Mouse (Mus musculus): ENCODE data around the gene Fam162a. TPM values are rescaled to one million over a fixed set of nuclear protein-coding genes. Genes with fewer than 3 reads are reported as not detected.
"Not testable (repeated sequence)": the region's sequence is repeated elsewhere in the genome, so short reads cannot be mapped to it uniquely, and the experiment has no call there.

Gene Fam162a
- 136 and 143 TPM in 2 replicates for total RNA-seq (2014; fragmentation: Nextera tagmentation)
- total RNA-seq (2017), result 266 and 272 TPM in 2 replicates
- 262 and 411 TPM in 2 replicates for polyA plus RNA-seq (2012)

DNA sequence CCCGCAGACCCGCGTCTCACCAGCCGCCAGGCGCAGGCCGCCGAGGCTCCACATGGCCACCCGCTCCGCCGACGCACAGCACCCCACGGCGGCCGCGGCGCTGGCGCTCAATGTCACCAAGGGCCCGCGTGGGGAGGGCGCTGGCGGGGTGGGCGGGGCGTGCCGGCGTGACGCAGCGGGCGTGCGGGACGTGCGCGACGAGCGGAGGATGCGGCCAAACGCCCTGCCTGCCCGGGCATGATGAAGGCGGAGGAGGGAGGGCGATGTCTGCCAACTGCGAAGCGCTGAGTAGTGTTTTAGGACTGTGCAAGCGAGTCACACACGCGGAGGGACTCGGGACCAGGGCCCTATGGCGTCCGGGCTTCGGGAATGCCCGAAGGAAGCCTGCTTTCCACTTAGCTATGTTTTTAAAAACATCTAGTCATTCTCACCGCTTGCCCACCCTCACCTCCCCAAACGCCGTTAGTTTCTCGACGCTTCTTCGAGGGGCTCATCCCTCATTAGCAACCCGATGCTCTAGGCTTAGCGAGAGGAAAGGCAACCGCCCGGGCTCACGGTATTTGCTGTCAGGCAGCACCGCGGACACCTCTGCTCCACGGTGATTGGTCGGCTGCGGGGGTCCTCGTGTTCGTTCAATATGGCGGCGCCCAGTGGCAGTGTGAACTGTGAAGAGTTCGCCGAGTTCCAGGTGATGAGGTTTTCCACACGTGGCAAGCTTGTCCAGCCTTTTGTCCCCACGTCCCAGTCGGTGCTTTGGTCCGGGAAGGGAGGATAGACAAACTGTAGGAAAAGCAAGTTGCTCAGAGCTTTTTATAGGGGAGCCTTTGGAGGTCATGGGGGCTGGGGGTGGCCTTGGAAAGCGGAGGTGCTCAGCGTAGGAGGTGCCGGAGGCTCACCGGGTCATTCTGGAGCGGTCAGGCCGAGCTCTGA lies at the start of gene Fam162a, which contains the start of gene Ccdc58:
Fam162a (minus strand) TSS at position 145 of the 930 bp plus-strand sequence.
Ccdc58 (plus strand) TSS at position 236 of the 930 bp plus-strand sequence.
- Histone ChIP-seq H3K4me1 (ENCODE audit: insufficient read depth, low read depth, low read length) (peaks cover 47% of the 10 kb centered on the region), H3K36me3 (replicated peaks) (peaks cover 60% of the 10 kb centered on the region), H3K27me3 (ENCODE audit: insufficient read depth, low read length) (no peaks in the 10 kb centered on the region), H3K9me3 (replicated peaks) (no peaks in the 10 kb centered on the region), H3K4me3 (ENCODE audit: low read depth, low read length) (peak within 1 kb of the TSS; percentile 85)
- TF ChIP-seq GATA1 (IDR thresholded peaks at IDR 0.05; ENCODE audit: borderline replicate concordance, low read length), result no peak
- peak; percentile 17; the same call in 1 of the 2 replicates for TF ChIP-seq POLR2AphosphoS5 (IDR thresholded peaks at IDR 0.05; ENCODE audit: insufficient replicate concordance, low read depth, low read length)
- no peak for TF ChIP-seq GATA2 (IDR thresholded peaks at IDR 0.05; ENCODE audit: borderline replicate concordance, low read depth, low read length)
- DNase-seq (ENCODE audit: low spot score) (peak; percentile 85), ATAC-seq (ENCODE audit: extremely low read depth, insufficient number of reproducible peaks, low FRiP score, poor library complexity, severe bottlenecking) (peak; percentile 82)

DNA sequence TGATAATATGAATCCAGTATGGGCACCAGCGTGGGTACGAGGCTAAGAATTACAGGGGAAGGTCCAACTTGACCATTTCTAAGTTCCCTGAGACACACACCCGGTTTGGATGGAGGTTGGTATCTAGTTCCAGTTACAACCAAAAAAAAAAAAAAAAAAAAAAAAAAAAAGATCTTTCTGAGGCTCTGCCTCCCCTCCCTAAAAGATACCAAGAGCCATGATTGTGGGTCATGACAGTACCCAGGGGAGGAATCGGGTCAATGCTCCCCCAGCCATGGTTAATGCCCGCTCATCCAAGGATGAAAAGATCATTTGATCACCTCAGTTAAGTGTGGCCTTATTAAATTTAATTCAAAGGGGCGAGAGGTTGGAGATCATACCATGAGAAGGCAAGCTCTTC lies 44.4 kb upstream of the Fam162a start:
- ATAC-seq (ENCODE audit: extremely low read depth, insufficient number of reproducible peaks, low FRiP score, poor library complexity, severe bottlenecking); H3K27me3 ChIP-seq (ENCODE audit: insufficient read depth, low read length); DNase-seq (ENCODE audit: low spot score); H3K4me1 ChIP-seq (ENCODE audit: insufficient read depth, low read depth, low read length); H3K36me3 ChIP-seq (replicated peaks); H3K9me3 ChIP-seq (replicated peaks); H3K4me3 ChIP-seq (ENCODE audit: low read depth, low read length): not testable (repeated sequence)

DNA sequence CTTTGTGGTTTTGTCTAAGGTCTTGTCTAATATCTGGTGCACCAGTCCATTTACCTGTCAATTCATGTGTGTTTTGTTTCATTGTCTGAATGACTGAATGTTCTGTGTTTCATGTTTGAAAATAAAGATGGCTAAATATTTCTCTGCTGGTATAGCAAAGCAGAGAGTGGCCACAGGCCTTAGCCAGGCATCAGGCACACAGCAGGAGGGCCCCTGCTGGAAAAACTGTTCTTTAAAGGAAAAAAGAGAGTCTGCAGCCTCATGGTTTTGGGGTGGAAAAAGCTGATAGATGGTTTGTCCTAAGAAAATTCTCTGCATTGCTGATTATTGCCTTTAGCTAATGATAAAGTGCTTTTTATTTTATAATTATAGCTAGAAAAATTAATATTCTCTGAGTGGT lies 40.1 kb upstream of the Fam162a start:
- ATAC-seq (ENCODE audit: extremely low read depth, insufficient number of reproducible peaks, low FRiP score, poor library complexity, severe bottlenecking); H3K4me1 ChIP-seq (ENCODE audit: insufficient read depth, low read depth, low read length); DNase-seq (ENCODE audit: low spot score); H3K27me3 ChIP-seq (ENCODE audit: insufficient read depth, low read length); H3K36me3 ChIP-seq (replicated peaks); H3K9me3 ChIP-seq (replicated peaks); H3K4me3 ChIP-seq (ENCODE audit: low read depth, low read length): not testable (repeated sequence)

DNA sequence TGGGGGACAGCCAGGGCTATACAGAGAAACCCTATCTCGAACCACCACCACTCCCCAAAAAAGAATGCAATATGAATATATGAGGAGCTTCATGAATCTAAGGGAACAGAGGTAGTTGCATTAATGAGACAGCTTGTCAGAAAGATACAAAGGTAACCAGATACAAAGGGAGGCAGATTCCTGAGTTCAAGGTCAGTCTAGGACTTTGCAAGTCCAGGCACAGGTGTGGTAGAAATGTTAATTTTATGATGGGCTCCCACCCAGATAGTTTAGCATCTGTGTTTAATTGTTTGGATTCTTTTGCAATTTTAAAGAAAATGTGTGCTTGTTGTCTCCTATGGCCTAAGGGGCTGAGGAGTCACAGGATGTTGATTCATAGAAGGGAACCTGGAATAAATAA lies 30.8 kb upstream of the Fam162a start:
- ATAC-seq (ENCODE audit: extremely low read depth, insufficient number of reproducible peaks, low FRiP score, poor library complexity, severe bottlenecking) (no peak), DNase-seq (ENCODE audit: low spot score) (no peak)
- Histone ChIP-seq H3K9me3 (replicated peaks) (no peaks in the 10 kb centered on the region), H3K4me1 (ENCODE audit: insufficient read depth, low read depth, low read length) (no peaks in the 10 kb centered on the region), H3K4me3 (ENCODE audit: low read depth, low read length) (no peak overlapping the region), H3K27me3 (ENCODE audit: insufficient read depth, low read length) (no peaks in the 10 kb centered on the region), H3K36me3 (replicated peaks) (no peaks in the 10 kb centered on the region)
- no peak for TF ChIP-seq GATA2 (IDR thresholded peaks at IDR 0.05; ENCODE audit: borderline replicate concordance, low read depth, low read length)
- TF ChIP-seq CTCF (IDR thresholded peaks at IDR 0.05; ENCODE audit: low read depth, low read length), result no peak
- TF ChIP-seq TAL1 (conservative IDR thresholded peaks at IDR 0.05; ENCODE audit: low read depth, low read length), result no peak
- TF ChIP-seq POLR2AphosphoS5 (IDR thresholded peaks at IDR 0.05; ENCODE audit: insufficient replicate concordance, low read depth, low read length), result no peak
- TF ChIP-seq GATA1 (IDR thresholded peaks at IDR 0.05; ENCODE audit: borderline replicate concordance, low read length), result no peak

DNA sequence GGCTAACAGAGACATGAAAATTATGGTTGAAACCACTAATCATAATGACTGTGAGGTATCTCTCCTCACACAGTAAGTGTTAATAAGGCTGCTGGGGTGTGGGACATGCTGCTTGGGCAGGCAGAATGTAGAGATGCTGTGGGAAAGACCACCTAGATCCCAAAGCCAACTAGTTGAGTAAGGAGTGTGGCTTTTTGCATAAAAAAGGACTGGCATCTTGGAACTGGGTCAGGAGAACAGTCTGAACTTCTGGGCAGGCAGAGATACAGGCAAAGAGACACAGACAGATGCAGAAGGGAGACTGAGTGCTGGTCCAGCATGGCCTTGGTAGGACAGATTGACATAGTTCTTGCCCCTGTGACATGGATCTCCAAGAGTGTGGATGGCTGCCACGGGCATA lies 30.1 kb upstream of the Fam162a start:
- H3K9me3 ChIP-seq (replicated peaks), result no peaks in the 10 kb centered on the region
- DNase-seq (ENCODE audit: low spot score) (no peak), ATAC-seq (ENCODE audit: extremely low read depth, insufficient number of reproducible peaks, low FRiP score, poor library complexity, severe bottlenecking) (no peak)
- no peaks in the 10 kb centered on the region for H3K27me3 ChIP-seq (ENCODE audit: insufficient read depth, low read length)
- H3K36me3 ChIP-seq (replicated peaks), result peaks cover 5% of the 10 kb centered on the region
- H3K4me3 ChIP-seq (ENCODE audit: low read depth, low read length), result no peak overlapping the region
- H3K4me1 ChIP-seq (ENCODE audit: insufficient read depth, low read depth, low read length), result no peaks in the 10 kb centered on the region
- no peak for TF ChIP-seq GATA2 (IDR thresholded peaks at IDR 0.05; ENCODE audit: borderline replicate concordance, low read depth, low read length)

DNA sequence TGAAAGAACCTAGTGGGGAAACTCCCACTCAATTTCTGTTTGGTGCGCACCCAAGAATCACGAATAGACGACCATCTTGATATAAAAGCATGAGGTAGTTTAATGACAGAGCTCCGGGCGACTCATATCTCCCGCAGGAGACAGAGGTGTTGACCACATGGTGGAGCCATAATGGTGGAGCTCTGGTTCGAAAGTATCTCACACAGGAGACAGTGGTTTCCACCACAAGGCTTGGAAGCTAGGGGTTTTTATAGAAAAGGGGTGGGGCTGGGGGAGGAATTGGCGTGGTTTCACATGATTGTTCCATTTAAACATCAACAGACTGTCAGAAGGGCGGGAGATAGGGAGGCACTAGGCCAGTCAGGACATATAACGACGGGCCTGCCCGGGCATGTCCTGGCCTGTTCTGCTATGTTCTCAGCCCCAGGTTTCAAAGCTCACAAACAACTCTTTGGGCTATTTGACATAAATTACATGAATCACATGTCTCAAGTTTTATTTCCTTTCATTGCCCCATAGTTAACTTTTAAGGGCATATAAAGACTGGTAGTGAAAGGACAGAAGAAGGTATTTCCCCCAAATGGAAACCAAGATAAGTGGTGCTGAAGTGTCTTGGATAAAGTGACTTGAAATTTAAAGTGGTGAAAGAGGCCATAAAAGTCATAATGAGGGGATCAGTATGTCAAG lies 26.6 kb upstream of the Fam162a start:
- DNase-seq (ENCODE audit: low spot score); H3K4me3 ChIP-seq (ENCODE audit: low read depth, low read length); ATAC-seq (ENCODE audit: extremely low read depth, insufficient number of reproducible peaks, low FRiP score, poor library complexity, severe bottlenecking); H3K4me1 ChIP-seq (ENCODE audit: insufficient read depth, low read depth, low read length); H3K9me3 ChIP-seq (replicated peaks); H3K27me3 ChIP-seq (ENCODE audit: insufficient read depth, low read length): not testable (repeated sequence)
- H3K36me3 ChIP-seq (replicated peaks), result peaks cover 14% of the 10 kb centered on the region

DNA sequence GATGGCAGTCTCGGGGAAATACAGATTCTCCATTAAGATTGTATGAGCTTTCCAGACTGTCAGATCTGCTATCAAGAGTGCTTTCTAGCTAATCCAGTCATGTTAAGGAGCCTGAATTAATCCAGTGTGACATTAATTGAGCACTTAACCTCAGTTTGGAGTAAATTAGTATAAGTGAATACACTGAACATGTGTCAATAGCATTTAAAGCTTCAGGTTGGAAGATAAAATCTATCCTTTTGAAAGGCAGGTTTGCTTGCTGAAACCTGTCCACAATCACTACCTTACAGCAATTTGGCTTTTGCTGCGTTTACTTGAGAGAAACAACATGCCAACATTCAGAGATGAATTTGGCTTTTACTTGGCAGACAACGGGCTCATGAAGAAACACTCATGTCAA lies 22.7 kb upstream of the Fam162a start:
- TF ChIP-seq POLR2AphosphoS5 (IDR thresholded peaks at IDR 0.05; ENCODE audit: insufficient replicate concordance, low read depth, low read length), result no peak
- TF ChIP-seq TAL1 (conservative IDR thresholded peaks at IDR 0.05; ENCODE audit: low read depth, low read length), result no peak
- TF ChIP-seq GATA2 (IDR thresholded peaks at IDR 0.05; ENCODE audit: borderline replicate concordance, low read depth, low read length), result no peak
- TF ChIP-seq CTCF (IDR thresholded peaks at IDR 0.05; ENCODE audit: low read depth, low read length), result no peak
- no peak for TF ChIP-seq GATA1 (IDR thresholded peaks at IDR 0.05; ENCODE audit: borderline replicate concordance, low read length)
- no peak overlapping the region for H3K4me3 ChIP-seq (ENCODE audit: low read depth, low read length)

More for the DNA sequence above, 22.7 kb upstream of the Fam162a start:
- no peak for ATAC-seq (ENCODE audit: extremely low read depth, insufficient number of reproducible peaks, low FRiP score, poor library complexity, severe bottlenecking)
- Histone ChIP-seq H3K36me3 (replicated peaks) (peaks cover 50% of the 10 kb centered on the region), H3K9me3 (replicated peaks) (no peaks in the 10 kb centered on the region), H3K4me1 (ENCODE audit: insufficient read depth, low read depth, low read length) (peaks cover 17% of the 10 kb centered on the region), H3K27me3 (ENCODE audit: insufficient read depth, low read length) (no peaks in the 10 kb centered on the region)
- no peak for DNase-seq (ENCODE audit: low spot score)

Measured in G1E (cell line).